Mouse (Mus musculus) spleen, embryonic (tissue): ENCODE results near the gene Tnfaip8l1.

Source experiments
- CTCF ChIA-PET: fragments of 350-600 bp; sonication (Branson Sonifier 250); formaldehyde crosslinking; loops from one replicate; lab custom pipeline; 2022; lab: Charles Lee

Gene Tnfaip8l1

GRCm38 (mm10) chr17:56218377-56219191 lies 56.3 kb downstream of the Tnfaip8l1 start, which contains the start of gene Dpp9:
TSS of gene Dpp9 (minus strand) at chr17:56218905.
- CTCF ChIA-PET = interaction anchor here (0.6 kb wide), 2 partner anchors 18 to 107 kb away, joined by 3 read pairs; no protein-coding TSS in a partner anchor

- CTCF ChIA-PET = interaction anchor here (0.6 kb wide), 1 partner anchor 108 kb away, joined by 3 read pairs; no protein-coding TSS in a partner anchor
These were observed 57.0 kb downstream of the Tnfaip8l1 start for GRCm38 (mm10) chr17:56219251-56219650.

GRCm38 (mm10) chr17:56219805-56220204 lies 57.5 kb downstream of the Tnfaip8l1 start:
- CTCF ChIA-PET = interaction anchor here (0.5 kb wide), 1 partner anchor 107 kb away, joined by 11 read pairs; no protein-coding TSS in a partner anchor
